Mouse (Mus musculus): Measurements from ENCODE around the gene Gosr1. TPM values are rescaled to one million over a fixed set of nuclear protein-coding genes. Genes with fewer than 3 reads are reported as not detected.

Gene Gosr1
- polyA plus RNA-seq, 1 experiment from 2014 or later, result 23.6 TPM

- H3K27ac ChIP-seq (ENCODE audit: low read depth, low read length), result no peak overlapping the region
- H3K9ac ChIP-seq (ENCODE audit: low read depth, low read length), result no peak overlapping the region
- peaks cover 7% of the 10 kb centered on the region; the same call in 1 of the 2 replicates for H3K36me3 ChIP-seq (ENCODE audit: control insufficient read depth, insufficient read depth, low read length)
- no peak overlapping the region for H3K4me2 ChIP-seq
- no peaks in the 10 kb centered on the region for H3K9me3 ChIP-seq (replicated peaks; ENCODE audit: control insufficient read depth, low read length)
- no peaks in the 10 kb centered on the region for H3K4me1 ChIP-seq (ENCODE audit: control insufficient read depth, insufficient read depth, low read length)
- WGBS (ENCODE audit: insufficient replicate concordance), result 89% methylated on average over 6 of the region's 6 CpGs
- no peaks in the 10 kb centered on the region for H3K27me3 ChIP-seq (ENCODE audit: control insufficient read depth, insufficient read depth, low read length)
- no peak overlapping the region for H3K4me3 ChIP-seq (ENCODE audit: low read depth, low read length)
- ATAC-seq (replicated peaks; ENCODE audit: insufficient number of reproducible peaks, low FRiP score, low TSS enrichment), result no peak
These were observed 33.9 kb upstream of the Gosr1 start for GRCm38 (mm10) chr11:76797236-76797635.

- no peak overlapping the region for H3K4me2 ChIP-seq
- 87% methylated on average over 5 of the region's 5 CpGs for WGBS (ENCODE audit: insufficient replicate concordance)
- no peak for ATAC-seq (replicated peaks; ENCODE audit: insufficient number of reproducible peaks, low FRiP score, low TSS enrichment)
These were observed 31.9 kb upstream of the Gosr1 start for GRCm38 (mm10) chr11:76795326-76795725.

GRCm38 (mm10) chr11:76791331-76791730, 28.0 kb upstream of the Gosr1 start:
- ATAC-seq (replicated peaks; ENCODE audit: insufficient number of reproducible peaks, low FRiP score, low TSS enrichment), result no peak
- no peak overlapping the region for H3K9ac ChIP-seq (ENCODE audit: low read depth, low read length)
- H3K27ac ChIP-seq (ENCODE audit: low read depth, low read length), result no peak overlapping the region
- H3K36me3 ChIP-seq (ENCODE audit: control insufficient read depth, insufficient read depth, low read length), result peaks cover 2% of the 10 kb centered on the region
- H3K4me1 ChIP-seq (ENCODE audit: control insufficient read depth, insufficient read depth, low read length), result no peaks in the 10 kb centered on the region
- no peak overlapping the region for H3K4me2 ChIP-seq
- no peak overlapping the region for H3K4me3 ChIP-seq (ENCODE audit: low read depth, low read length)
- H3K9me3 ChIP-seq (replicated peaks; ENCODE audit: control insufficient read depth, low read length), result no peaks in the 10 kb centered on the region
- no peaks in the 10 kb centered on the region for H3K27me3 ChIP-seq (ENCODE audit: control insufficient read depth, insufficient read depth, low read length)
- WGBS (ENCODE audit: insufficient replicate concordance), result 88% methylated on average over 7 of the region's 7 CpGs

More at GRCm38 (mm10) chr11:76795326-76795725, 31.9 kb upstream of the Gosr1 start:
- Histone ChIP-seq H3K36me3 (ENCODE audit: control insufficient read depth, insufficient read depth, low read length) (peaks cover 10% of the 10 kb centered on the region), H3K27ac (ENCODE audit: low read depth, low read length) (no peak overlapping the region), H3K4me3 (ENCODE audit: low read depth, low read length) (no peak overlapping the region), H3K9me3 (replicated peaks; ENCODE audit: control insufficient read depth, low read length) (no peaks in the 10 kb centered on the region), H3K4me1 (ENCODE audit: control insufficient read depth, insufficient read depth, low read length) (no peaks in the 10 kb centered on the region), H3K27me3 (ENCODE audit: control insufficient read depth, insufficient read depth, low read length) (no peaks in the 10 kb centered on the region), H3K9ac (ENCODE audit: low read depth, low read length) (no peak overlapping the region)

- no peak for ATAC-seq (replicated peaks; ENCODE audit: insufficient number of reproducible peaks, low FRiP score, low TSS enrichment)
- peaks cover 4% of the 10 kb centered on the region for H3K36me3 ChIP-seq (ENCODE audit: control insufficient read depth, insufficient read depth, low read length)
- no peaks in the 10 kb centered on the region for H3K27me3 ChIP-seq (ENCODE audit: control insufficient read depth, insufficient read depth, low read length)
- WGBS (ENCODE audit: insufficient replicate concordance), result 96% methylated on average over 1 of the region's 1 CpGs
- H3K9me3 ChIP-seq (replicated peaks; ENCODE audit: control insufficient read depth, low read length), result no peaks in the 10 kb centered on the region
- H3K27ac ChIP-seq (ENCODE audit: low read depth, low read length), result no peak overlapping the region
- H3K4me1 ChIP-seq (ENCODE audit: control insufficient read depth, insufficient read depth, low read length), result no peaks in the 10 kb centered on the region
- no peak overlapping the region for H3K4me3 ChIP-seq (ENCODE audit: low read depth, low read length)
- no peak overlapping the region for H3K9ac ChIP-seq (ENCODE audit: low read depth, low read length)
- H3K4me2 ChIP-seq, result no peak overlapping the region
These were observed 25.9 kb upstream of the Gosr1 start for GRCm38 (mm10) chr11:76789252-76789651.

- Histone ChIP-seq H3K36me3 (ENCODE audit: control insufficient read depth, insufficient read depth, low read length) (no peaks in the 10 kb centered on the region), H3K27ac (ENCODE audit: low read depth, low read length) (no peak overlapping the region), H3K4me3 (ENCODE audit: low read depth, low read length) (no peak overlapping the region), H3K27me3 (ENCODE audit: control insufficient read depth, insufficient read depth, low read length) (no peaks in the 10 kb centered on the region), H3K4me2 (no peak overlapping the region), H3K4me1 (ENCODE audit: control insufficient read depth, insufficient read depth, low read length) (peaks cover 9% of the 10 kb centered on the region), H3K9ac (ENCODE audit: low read depth, low read length) (no peak overlapping the region), H3K9me3 (replicated peaks; ENCODE audit: control insufficient read depth, low read length) (no peaks in the 10 kb centered on the region)
- 80% methylated on average over 8 of the region's 8 CpGs for whole genome bisulfite sequencing (ENCODE audit: insufficient replicate concordance)
- ATAC-seq (replicated peaks; ENCODE audit: insufficient number of reproducible peaks, low FRiP score, low TSS enrichment), result no peak
These were observed 12.2 kb upstream of the Gosr1 start for GRCm38 (mm10) chr11:76775533-76775932.

- no peak for ATAC-seq (replicated peaks; ENCODE audit: insufficient number of reproducible peaks, low FRiP score, low TSS enrichment)
- no peaks in the 10 kb centered on the region for H3K36me3 ChIP-seq (ENCODE audit: control insufficient read depth, insufficient read depth, low read length)
These were observed 10.4 kb upstream of the Gosr1 start for GRCm38 (mm10) chr11:76773811-76774210.

GRCm38 (mm10) chr11:76770566-76770965, 7.2 kb upstream of the Gosr1 start:
- no peak overlapping the region for H3K4me3 ChIP-seq (ENCODE audit: low read depth, low read length)
- H3K36me3 ChIP-seq (ENCODE audit: control insufficient read depth, insufficient read depth, low read length), result no peaks in the 10 kb centered on the region
- WGBS (ENCODE audit: insufficient replicate concordance), result 78% methylated on average over 5 of the region's 5 CpGs

More at GRCm38 (mm10) chr11:76773811-76774210, 10.4 kb upstream of the Gosr1 start:
- H3K9me3 ChIP-seq (replicated peaks; ENCODE audit: control insufficient read depth, low read length), result no peaks in the 10 kb centered on the region
- H3K27ac ChIP-seq (ENCODE audit: low read depth, low read length), result no peak overlapping the region
- peaks cover 9% of the 10 kb centered on the region for H3K4me1 ChIP-seq (ENCODE audit: control insufficient read depth, insufficient read depth, low read length)
- H3K9ac ChIP-seq (ENCODE audit: low read depth, low read length), result no peak overlapping the region
- no peaks in the 10 kb centered on the region for H3K27me3 ChIP-seq (ENCODE audit: control insufficient read depth, insufficient read depth, low read length)
- WGBS (ENCODE audit: insufficient replicate concordance), result 64% methylated on average over 3 of the region's 3 CpGs
- no peak overlapping the region for H3K4me3 ChIP-seq (ENCODE audit: low read depth, low read length)
- no peak overlapping the region for H3K4me2 ChIP-seq

GRCm38 (mm10) chr11:76763741-76764122, 353 bp upstream of the Gosr1 start:
- peak overlapping the region; percentile 25; the same call in 1 of the 2 replicates for H3K4me2 ChIP-seq
- no peaks in the 10 kb centered on the region for H3K9me3 ChIP-seq (replicated peaks; ENCODE audit: control insufficient read depth, low read length)
- H3K27ac ChIP-seq (ENCODE audit: low read depth, low read length), result no peak overlapping the region
- H3K4me3 ChIP-seq (ENCODE audit: low read depth, low read length), result peak overlapping the region; percentile 96
- H3K27me3 ChIP-seq (ENCODE audit: control insufficient read depth, insufficient read depth, low read length), result peaks cover 3% of the 10 kb centered on the region; the same call in 1 of the 2 replicates
- peaks cover 7% of the 10 kb centered on the region for H3K36me3 ChIP-seq (ENCODE audit: control insufficient read depth, insufficient read depth, low read length)
- H3K4me1 ChIP-seq (ENCODE audit: control insufficient read depth, insufficient read depth, low read length), result peaks cover 2% of the 10 kb centered on the region; the same call in 1 of the 2 replicates
- WGBS (ENCODE audit: insufficient replicate concordance), result 10% methylated on average over 4 of the region's 4 CpGs
- no peak overlapping the region for H3K9ac ChIP-seq (ENCODE audit: low read depth, low read length)
- ATAC-seq (replicated peaks; ENCODE audit: insufficient number of reproducible peaks, low FRiP score, low TSS enrichment), result peak; percentile 35; the same call in 1 of the 2 replicates

More at GRCm38 (mm10) chr11:76770566-76770965, 7.2 kb upstream of the Gosr1 start:
- H3K4me2 ChIP-seq, result no peak overlapping the region
- no peak for ATAC-seq (replicated peaks; ENCODE audit: insufficient number of reproducible peaks, low FRiP score, low TSS enrichment)
- peaks cover 9% of the 10 kb centered on the region for H3K4me1 ChIP-seq (ENCODE audit: control insufficient read depth, insufficient read depth, low read length)
- no peaks in the 10 kb centered on the region; the same call in 1 of the 2 replicates for H3K27me3 ChIP-seq (ENCODE audit: control insufficient read depth, insufficient read depth, low read length)
- H3K9ac ChIP-seq (ENCODE audit: low read depth, low read length), result no peak overlapping the region
- no peaks in the 10 kb centered on the region for H3K9me3 ChIP-seq (replicated peaks; ENCODE audit: control insufficient read depth, low read length)
- H3K27ac ChIP-seq (ENCODE audit: low read depth, low read length), result no peak overlapping the region

GRCm38 (mm10) chr11:76752276-76752675, 11.1 kb downstream of the Gosr1 start:
- WGBS (ENCODE audit: insufficient replicate concordance), result 89% methylated on average over 3 of the region's 3 CpGs
- Histone ChIP-seq H3K27ac (ENCODE audit: low read depth, low read length) (no peak overlapping the region), H3K36me3 (ENCODE audit: control insufficient read depth, insufficient read depth, low read length) (peaks cover 30% of the 10 kb centered on the region), H3K4me1 (ENCODE audit: control insufficient read depth, insufficient read depth, low read length) (no peaks in the 10 kb centered on the region), H3K9me3 (replicated peaks; ENCODE audit: control insufficient read depth, low read length) (no peaks in the 10 kb centered on the region), H3K9ac (ENCODE audit: low read depth, low read length) (no peak overlapping the region), H3K27me3 (ENCODE audit: control insufficient read depth, insufficient read depth, low read length) (no peaks in the 10 kb centered on the region), H3K4me2 (no peak overlapping the region), H3K4me3 (ENCODE audit: low read depth, low read length) (no peak overlapping the region)
- ATAC-seq (replicated peaks; ENCODE audit: insufficient number of reproducible peaks, low FRiP score, low TSS enrichment), result no peak

Measured in heart, embryonic 11.5 days (tissue).